8 mouse cellular contexts compared by ENCODE assay signal in genomic region chr15:97246911-97247790, GRCm38 (mm10). TPM values are rescaled to one million over a fixed set of nuclear protein-coding genes. Genes with fewer than 3 reads are reported as not detected.
DNase-seq lines count a peak whose midpoint lies in the region; ATAC-seq lines count a peak whose summit lies in the region.

Gene Pced1b, plus strand, starts transcription at chr15:97247107.
Gene Amigo2, minus strand, starts transcription at chr15:97247287.

- intact Hi-C loops in left cerebral cortex, postnatal 36 days (cut with DNase I), result loop anchor here (1.0 to 5.0 kb wide), 3 partner anchors 44 to 415 kb away; no protein-coding TSS in a partner anchor

- DNase-seq in NIH3T3 (ENCODE audit: low read depth), result peak; percentile 79
- DNase-seq in cerebellum, postnatal 25 days, result peak; percentile 38 to 55
- DNase-seq in gastrocnemius, adult 8-10 months (ENCODE audit: low spot score in 2 of 2), result peak; percentile 9 to 23
- peak; percentile 62 for DNase-seq in induced T-regulatory cell, adult 2 months (ENCODE audit: low read depth)
- peak; percentile 43 to 67 for DNase-seq in left cerebral cortex, postnatal 36 days (ENCODE audit: low spot score in 2 of 2)
- DNase-seq in right cerebral cortex, postnatal 36 days (ENCODE audit: low spot score in 2 of 2), result peak; percentile 9 to 19
- DNase-seq in yolk sac, embryonic 10.5 days (ENCODE audit: low spot score), result peak; percentile 63

- ATAC-seq in megakaryocyte-erythroid progenitor cell, adult 5-6 weeks (replicated peaks; ENCODE audit: low FRiP score, low TSS enrichment, poor library complexity, severe bottlenecking), result no peak

RNA-seq across cellular contexts. Expression of gene Pced1b, which starts in this region (rescaled TPM):
- total RNA-seq in gastrocnemius, adult 8-10 months (2022), result 1 to 10 TPM in 1 of 4 experiments, under 1 TPM in 3; 0.51 to 1.6 (median 0.81) TPM
- total RNA-seq in left cerebral cortex, postnatal 36 days (2021), result 1 to 10 TPM; 6.4 to 7.9 TPM
- total RNA-seq in megakaryocyte-erythroid progenitor cell, adult 5-6 weeks (2014; fragmentation: Nextera tagmentation), result 28.5 and 38.6 TPM in 2 replicates
- total RNA-seq in megakaryocyte-erythroid progenitor cell, adult 5-6 weeks (2017), result 5.3 and 6.4 TPM in 2 replicates

RNA-seq across cellular contexts. Expression of gene Amigo2, which starts in this region (rescaled TPM):
- 1 to 10 TPM in 3 of 4 experiments, under 1 TPM in 1; 0.82 to 1.9 (median 1.7) TPM for total RNA-seq in gastrocnemius, adult 8-10 months (2022)
- 1 to 10 TPM; 4.2 to 7.6 TPM for total RNA-seq in left cerebral cortex, postnatal 36 days (2021)
- 11.7 and 15.0 TPM in 2 replicates for total RNA-seq in megakaryocyte-erythroid progenitor cell, adult 5-6 weeks (2014; fragmentation: Nextera tagmentation)
- total RNA-seq in megakaryocyte-erythroid progenitor cell, adult 5-6 weeks (2017), result 14.0 and 15.9 TPM in 2 replicates

Comparison
In these comparisons a context has a peak if more than half of its experiments do, and no peak if none do; other contexts are left out.
1. DNase-seq: peak in every context shown above with its lines; median percentile 79 in NIH3T3; 63 in yolk sac, embryonic 10.5 days; 62 in induced T-regulatory cell, adult 2 months; 55 in left cerebral cortex, postnatal 36 days; 46 in cerebellum, postnatal 25 days; 16 in gastrocnemius, adult 8-10 months; 14 in right cerebral cortex, postnatal 36 days.